Mouse (Mus musculus) lung, embryonic 15.5 days (tissue): ENCODE measurements at regions not wholly inside any gene's neighbourhood (a gene's known extent, or its start where the extent isn't known, plus 50 kb on each side); places are given as distances from the start of the nearest gene placed in this dataset.
"Not testable (repeated sequence)": the region's sequence is repeated elsewhere in the genome, so short reads cannot be mapped to it uniquely, and the experiment has no call there.

ENCODE experiments used
- ATAC-seq: fragments of 200-750 bp; cut with Nextera tagmentation; 2 replicates; pipeline ENCODE4 v1.8.0; 2017; ENCODE audit warnings: moderate number of reproducible peaks, borderline replicate concordance; ENCODE audit not compliant: low FRiP score, low TSS enrichment; ENCODE audit errors: extremely low read depth
- H3K27ac ChIP-seq: fragments of 300-500 bp; sonication (generic); 2 replicates; pipeline ENCODE4 v1.5.1; 2015; ENCODE audit warnings: moderate library complexity, mild to moderate bottlenecking, inconsistent platforms
- H3K27me3 ChIP-seq: fragments of 300-500 bp; sonication (generic); 2 replicates; pipeline ENCODE4 v1.6.1; 2015; ENCODE audit warnings: inconsistent platforms
- H3K36me3 ChIP-seq: fragments of 300-500 bp; sonication (generic); 2 replicates; pipeline ENCODE4 v1.6.1; 2015; ENCODE audit warnings: inconsistent platforms
- H3K4me1 ChIP-seq: fragments of 300-500 bp; sonication (generic); 2 replicates; pipeline ENCODE4 v1.6.1; 2015; ENCODE audit warnings: inconsistent platforms
- H3K4me2 ChIP-seq: fragments of 300-500 bp; sonication (generic); 2 replicates; pipeline ENCODE4 v1.6.1; 2015; ENCODE audit warnings: inconsistent platforms, mild to moderate bottlenecking, moderate library complexity
- H3K4me3 ChIP-seq: fragments of 300-500 bp; sonication (generic); 2 replicates; pipeline ENCODE4 v1.5.1; 2015; ENCODE audit warnings: mild to moderate bottlenecking, inconsistent platforms
- H3K9ac ChIP-seq: fragments of 300-500 bp; sonication (generic); 2 replicates; pipeline ENCODE4 v1.6.1; 2015; ENCODE audit warnings: inconsistent platforms
- H3K9me3 ChIP-seq: fragments of 300-500 bp; sonication (generic); 2 replicates; pipeline ENCODE4 v1.6.1; 2016; ENCODE audit warnings: inconsistent platforms
- WGBS: fragments of 180-500 bp; shearing (Covaris S2); methylation state at CpG from one replicate; pipeline ENCODE4 v1.1.7; 2015; 5-methylcytosine and 5-hydroxymethylcytosine counted together

- WGBS, result 49% methylated on average over 3 of the region's 3 CpGs
- H3K4me2 ChIP-seq, H3K27me3 ChIP-seq, H3K9me3 ChIP-seq, H3K36me3 ChIP-seq, ATAC-seq, H3K9ac ChIP-seq, H3K27ac ChIP-seq, H3K4me1 ChIP-seq, H3K4me3 ChIP-seq: not testable (repeated sequence)
Observed at GRCm38 (mm10) chr12:17852138-17852537, 161.5 kb downstream of the Hpcal1 start.

DNA sequence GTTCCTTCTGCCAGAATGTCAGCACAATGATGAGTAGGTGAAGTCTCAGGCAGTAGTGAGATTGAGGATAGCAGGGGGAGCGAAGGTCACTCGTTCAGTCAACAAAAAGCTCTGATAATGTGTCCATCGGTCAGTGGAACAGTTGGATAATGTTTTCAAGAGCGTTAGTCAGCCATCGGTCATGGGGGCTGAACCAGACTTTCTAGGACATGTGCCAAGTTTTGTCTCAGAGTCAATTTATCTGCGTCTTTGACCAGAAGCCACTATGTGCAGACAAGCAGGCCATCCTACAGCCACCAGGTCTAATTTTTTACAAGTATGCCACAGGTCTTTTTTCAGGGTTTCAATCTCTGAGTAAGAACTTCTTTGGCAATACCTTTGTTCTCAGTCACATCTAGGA lies 181.8 kb downstream of the Hpcal1 start:
- not testable (repeated sequence) for H3K9ac ChIP-seq, ATAC-seq, H3K4me1 ChIP-seq, H3K9me3 ChIP-seq, H3K27me3 ChIP-seq, H3K4me2 ChIP-seq, H3K4me3 ChIP-seq, H3K27ac ChIP-seq, H3K36me3 ChIP-seq
- 35% methylated on average over 6 of the region's 6 CpGs for WGBS

- H3K27ac ChIP-seq, result peak overlapping the region; percentile 92
- peak overlapping the region; percentile 84 for H3K9ac ChIP-seq
- peak overlapping the region; percentile 85 for H3K4me3 ChIP-seq
- H3K9me3 ChIP-seq, result no peaks in the 10 kb centered on the region
- under 1% methylated on average over 51 of the region's 59 CpGs for WGBS
- no peaks in the 10 kb centered on the region for H3K4me1 ChIP-seq
- peak; percentile 100 for ATAC-seq
- no peaks in the 10 kb centered on the region for H3K27me3 ChIP-seq
- H3K36me3 ChIP-seq, result no peaks in the 10 kb centered on the region
- peak overlapping the region; percentile 66 for H3K4me2 ChIP-seq
Observed at GRCm38 (mm10) chr12:17881371-17882116, 190.9 kb downstream of the Hpcal1 start.

- H3K4me1 ChIP-seq, H3K9me3 ChIP-seq, H3K36me3 ChIP-seq, ATAC-seq, H3K27me3 ChIP-seq: not testable (repeated sequence)
- Histone ChIP-seq H3K4me2 (peak overlapping the region; percentile 66), H3K27ac (peak overlapping the region; percentile 92), H3K4me3 (peak overlapping the region; percentile 85), H3K9ac (peak overlapping the region; percentile 84)
- WGBS, result 1% methylated on average over 61 of the region's 65 CpGs
Observed at GRCm38 (mm10) chr12:17882117-17883116, 191.8 kb downstream of the Hpcal1 start.

- 94% methylated on average over 6 of the region's 6 CpGs for WGBS
- H3K4me1 ChIP-seq, H3K27ac ChIP-seq, H3K27me3 ChIP-seq, H3K9me3 ChIP-seq, ATAC-seq, H3K9ac ChIP-seq, H3K4me2 ChIP-seq, H3K4me3 ChIP-seq: not testable (repeated sequence)
- peaks cover 13% of the 10 kb centered on the region for H3K36me3 ChIP-seq
Observed at GRCm38 (mm10) chr12:17891663-17892310, 201.1 kb downstream of the Hpcal1 start.

DNA sequence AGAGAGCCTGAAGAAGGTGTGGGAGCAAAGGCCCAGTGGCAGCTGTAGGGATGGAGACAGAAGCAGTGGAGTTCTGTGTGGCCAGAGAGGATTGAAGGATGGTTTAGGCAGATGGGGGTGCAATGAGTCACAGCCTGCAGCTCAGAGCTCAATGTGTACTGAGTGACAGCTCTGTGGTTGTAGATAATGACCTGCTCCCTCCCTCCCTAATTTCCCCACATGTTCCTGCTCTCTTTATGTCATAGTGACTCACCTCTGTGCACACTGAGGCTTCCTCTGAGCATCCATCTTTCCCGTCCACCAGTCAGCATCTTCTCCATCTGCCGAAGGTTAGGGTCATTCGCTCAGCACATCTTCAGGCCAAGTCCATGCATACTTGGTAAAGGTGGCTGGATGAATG lies 222.4 kb downstream of the Hpcal1 start:
- H3K27ac ChIP-seq, H3K4me1 ChIP-seq, H3K9ac ChIP-seq, ATAC-seq, H3K4me3 ChIP-seq, H3K27me3 ChIP-seq, H3K4me2 ChIP-seq, H3K9me3 ChIP-seq, H3K36me3 ChIP-seq: not testable (repeated sequence)
- WGBS, result 97% methylated on average over 3 of the region's 3 CpGs
